Mouse (Mus musculus) neural tube, embryonic 14.5 days (tissue): ENCODE measurements around the gene Arhgef26. TPM values are rescaled to one million over a fixed set of nuclear protein-coding genes. Genes with fewer than 3 reads are reported as not detected.

ENCODE experiments used
- ATAC-seq: fragments of 200-750 bp; cut with Nextera tagmentation; 2 replicates; pipeline ENCODE4 v1.8.0; 2017; ENCODE audit warnings: low read depth, mild to moderate bottlenecking, moderate TSS enrichment, moderate library complexity
- H3K27ac ChIP-seq: fragments of 300-500 bp; sonication (generic); 2 replicates; pipeline ENCODE4 v1.5.1; 2014; ENCODE audit warnings: low read depth, mild to moderate bottlenecking, control low read depth, low read length, moderate library complexity, mixed read lengths
- H3K27me3 ChIP-seq: fragments of 300-500 bp; sonication (generic); 2 replicates; pipeline ENCODE4 v1.6.1; 2014; ENCODE audit warnings: low read length; ENCODE audit not compliant: control insufficient read depth, insufficient read depth
- H3K36me3 ChIP-seq: fragments of 300-500 bp; sonication (generic); 2 replicates; pipeline ENCODE4 v1.6.1; 2014; ENCODE audit warnings: low read length, mixed read lengths; ENCODE audit not compliant: control insufficient read depth, insufficient read depth
- H3K4me1 ChIP-seq: fragments of 300-500 bp; sonication (generic); 2 replicates; pipeline ENCODE4 v1.6.1; 2014; ENCODE audit warnings: low read length; ENCODE audit not compliant: control insufficient read depth, insufficient read depth
- H3K4me2 ChIP-seq: fragments of 300-500 bp; sonication (generic); 2 replicates; pipeline ENCODE4 v1.6.1; 2014; ENCODE audit warnings: mild to moderate bottlenecking, low read depth, low read length, control low read depth
- H3K4me3 ChIP-seq: fragments of 300-500 bp; sonication (generic); 2 replicates; pipeline ENCODE4 v1.5.1; 2014; ENCODE audit warnings: low read depth, low read length, control low read depth, mixed read lengths
- H3K9ac ChIP-seq: fragments of 300-500 bp; sonication (generic); replicated peaks from 2 replicates; pipeline ENCODE4 v1.6.1; 2014; ENCODE audit warnings: low read depth, mild to moderate bottlenecking, control low read depth, low read length, mixed read lengths
- H3K9me3 ChIP-seq: fragments of 300-500 bp; sonication (generic); 2 replicates; pipeline ENCODE4 v1.6.1; 2016; ENCODE audit warnings: low read length; ENCODE audit not compliant: control insufficient read depth
- WGBS: fragments of 180-500 bp; shearing (Covaris S2); extraction: QIAGEN DNeasy Blood & Tissue Kit; methylation state at CpG from one replicate; pipeline ENCODE4 v1.1.7; 2014; 5-methylcytosine and 5-hydroxymethylcytosine counted together
- polyA plus RNA-seq: library from polyadenylated mRNA; unstranded; fragments of >200 nt; fragmentation: Nextera tagmentation; extraction: Ambion mirVana; gene quantifications from 2 replicates; pipeline ENCODE4 v1.2.1, GENCODE M21; 2014

Gene Arhgef26
- polyA plus RNA-seq, 1 experiment from 2014 or later = 11.7 TPM

- H3K4me2 ChIP-seq = no peak overlapping the region
- no peaks in the 10 kb centered on the region for H3K9me3 ChIP-seq
- H3K4me3 ChIP-seq = no peak overlapping the region
- H3K4me1 ChIP-seq = no peaks in the 10 kb centered on the region
- WGBS = 93% methylated on average over 6 of the region's 6 CpGs
- ATAC-seq = no peak
- no peaks in the 10 kb centered on the region for H3K36me3 ChIP-seq
- H3K27me3 ChIP-seq = no peaks in the 10 kb centered on the region
- no peak overlapping the region for H3K27ac ChIP-seq
- H3K9ac ChIP-seq = no peak overlapping the region
Measured at GRCm38 (mm10) chr3:62418387-62419138, 80.4 kb downstream of the Arhgef26 start.

GRCm38 (mm10) chr3:62433675-62434074 is 95.5 kb downstream of the Arhgef26 start:
- no peak for ATAC-seq
- H3K4me3 ChIP-seq = no peak overlapping the region
- no peak overlapping the region for H3K27ac ChIP-seq
- no peak overlapping the region for H3K9ac ChIP-seq
- H3K27me3 ChIP-seq = no peaks in the 10 kb centered on the region
- no peaks in the 10 kb centered on the region for H3K9me3 ChIP-seq
- no peaks in the 10 kb centered on the region; the same call in 1 of the 2 replicates for H3K36me3 ChIP-seq
- no peak overlapping the region for H3K4me2 ChIP-seq
- no peaks in the 10 kb centered on the region for H3K4me1 ChIP-seq
- 75% methylated on average over 4 of the region's 4 CpGs for WGBS

GRCm38 (mm10) chr3:62435923-62436322 is 97.8 kb downstream of the Arhgef26 start:
- Histone ChIP-seq H3K9me3 (no peaks in the 10 kb centered on the region), H3K9ac (no peak overlapping the region), H3K27ac (no peak overlapping the region), H3K4me2 (no peak overlapping the region), H3K4me3 (no peak overlapping the region), H3K36me3 (no peaks in the 10 kb centered on the region), H3K4me1 (no peaks in the 10 kb centered on the region), H3K27me3 (no peaks in the 10 kb centered on the region)
- no peak for ATAC-seq

GRCm38 (mm10) chr3:62440431-62440969 is 102.4 kb downstream of the Arhgef26 start:
- Histone ChIP-seq H3K4me2 (no peak overlapping the region), H3K4me3 (no peak overlapping the region)
- whole genome bisulfite sequencing = 42% methylated on average over 5 of the region's 5 CpGs

GRCm38 (mm10) chr3:62443582-62444194 is 105.5 kb downstream of the Arhgef26 start:
- no peak for ATAC-seq
- no peak overlapping the region for H3K9ac ChIP-seq
- no peaks in the 10 kb centered on the region for H3K36me3 ChIP-seq
- H3K9me3 ChIP-seq = no peaks in the 10 kb centered on the region
- H3K4me2 ChIP-seq = no peak overlapping the region
- no peak overlapping the region for H3K4me3 ChIP-seq
- H3K4me1 ChIP-seq = no peaks in the 10 kb centered on the region
- no peak overlapping the region for H3K27ac ChIP-seq
- H3K27me3 ChIP-seq = no peaks in the 10 kb centered on the region
- 90% methylated on average over 12 of the region's 12 CpGs for WGBS

More at GRCm38 (mm10) chr3:62440431-62440969, 102.4 kb downstream of the Arhgef26 start:
- Histone ChIP-seq H3K36me3 (no peaks in the 10 kb centered on the region), H3K9ac (no peak overlapping the region), H3K9me3 (no peaks in the 10 kb centered on the region), H3K4me1 (no peaks in the 10 kb centered on the region), H3K27me3 (no peaks in the 10 kb centered on the region), H3K27ac (no peak overlapping the region)
- no peak for ATAC-seq

GRCm38 (mm10) chr3:62446271-62446670 is 108.1 kb downstream of the Arhgef26 start:
- Histone ChIP-seq H3K27me3 (no peaks in the 10 kb centered on the region), H3K4me1 (no peaks in the 10 kb centered on the region), H3K36me3 (no peaks in the 10 kb centered on the region), H3K9me3 (no peaks in the 10 kb centered on the region), H3K27ac (no peak overlapping the region), H3K9ac (no peak overlapping the region), H3K4me3 (no peak overlapping the region), H3K4me2 (no peak overlapping the region)
- WGBS = 92% methylated on average over 7 of the region's 7 CpGs
- no peak for ATAC-seq

- no peaks in the 10 kb centered on the region for H3K9me3 ChIP-seq
- H3K36me3 ChIP-seq = no peaks in the 10 kb centered on the region
- H3K4me3 ChIP-seq = no peak overlapping the region
- H3K4me1 ChIP-seq = no peaks in the 10 kb centered on the region
- no peak for ATAC-seq
- H3K27me3 ChIP-seq = no peaks in the 10 kb centered on the region
- H3K4me2 ChIP-seq = no peak overlapping the region
- 74% methylated on average over 8 of the region's 8 CpGs for WGBS
- H3K27ac ChIP-seq = no peak overlapping the region
- H3K9ac ChIP-seq = no peak overlapping the region
Measured at GRCm38 (mm10) chr3:62447151-62447550, 109.0 kb downstream of the Arhgef26 start.

GRCm38 (mm10) chr3:62449871-62450496 is 111.8 kb downstream of the Arhgef26 start:
- Histone ChIP-seq H3K27ac (no peak overlapping the region), H3K4me3 (no peak overlapping the region), H3K9ac (no peak overlapping the region), H3K27me3 (no peaks in the 10 kb centered on the region), H3K36me3 (no peaks in the 10 kb centered on the region), H3K4me1 (peaks cover 4% of the 10 kb centered on the region; the same call in 1 of the 2 replicates), H3K4me2 (no peak overlapping the region), H3K9me3 (no peaks in the 10 kb centered on the region)
- no peak for ATAC-seq
- WGBS = 95% methylated on average over 4 of the region's 4 CpGs

GRCm38 (mm10) chr3:62452961-62453360 is 114.8 kb downstream of the Arhgef26 start:
- H3K4me1 ChIP-seq = peaks cover 4% of the 10 kb centered on the region; the same call in 1 of the 2 replicates
- H3K9ac ChIP-seq = no peak overlapping the region
- H3K9me3 ChIP-seq = no peaks in the 10 kb centered on the region
- H3K4me2 ChIP-seq = no peak overlapping the region
- H3K27ac ChIP-seq = no peak overlapping the region
- ATAC-seq = no peak
- WGBS = 64% methylated on average over 4 of the region's 4 CpGs
- no peaks in the 10 kb centered on the region for H3K27me3 ChIP-seq
- H3K36me3 ChIP-seq = no peaks in the 10 kb centered on the region
- H3K4me3 ChIP-seq = no peak overlapping the region
